ENCODE assay signal across 8 mouse cellular contexts in genomic region chr2:32962875-32963220, GRCm38 (mm10). TPM values are rescaled to one million over a fixed set of nuclear protein-coding genes. Genes with fewer than 3 reads are reported as not detected.
DNase-seq lines count a peak whose midpoint lies in the region; ATAC-seq and TF ChIP-seq lines count a peak whose summit lies in the region.

No protein-coding gene starts in this region.

- peak overlapping the region; percentile 84 for H3K4me2 ChIP-seq in heart, embryonic 16.5 days (ENCODE audit: low read depth, low read length)
- peak overlapping the region; percentile 70 for H3K4me2 ChIP-seq in hindbrain, postnatal 0 days (ENCODE audit: low read depth, low read length)

- intact Hi-C loops in heart, postnatal 25 days (cut with DNase I) = no loop called here

- no peak for DNase-seq in heart, postnatal 25 days (ENCODE audit: low spot score)
- DNase-seq in NIH3T3 (ENCODE audit: low read depth) (peak; percentile 17), adipocyte (ENCODE audit: low spot score) (no peak)
- DNase-seq in hindbrain, postnatal 0 days (ENCODE audit: low spot score) = no peak
- peak; percentile 76 for DNase-seq in naive thymus-derived CD4-positive, alpha-beta T cell, adult 2 months (ENCODE audit: low read depth)
- no peak for DNase-seq in Muller cell, postnatal 12 days (ENCODE audit: inconsistent ontology term)
- no peak for DNase-seq in lung, postnatal 4 days

- no peaks in the 10 kb centered on the region for H3K9me3 ChIP-seq in heart, embryonic 16.5 days (replicated peaks; ENCODE audit: control insufficient read depth, low read length)
- H3K9me3 ChIP-seq in hindbrain, postnatal 0 days (ENCODE audit: low read length) = no peaks in the 10 kb centered on the region

- peaks cover 34% of the 10 kb centered on the region for H3K4me1 ChIP-seq in heart, embryonic 16.5 days (ENCODE audit: control insufficient read depth, insufficient read depth, low read length)
- peaks cover 19% of the 10 kb centered on the region for H3K4me1 ChIP-seq in hindbrain, postnatal 0 days (ENCODE audit: insufficient read depth, low read length)

- H3K27me3 ChIP-seq in heart, embryonic 16.5 days (ENCODE audit: control insufficient read depth, insufficient read depth, low read length) = no peaks in the 10 kb centered on the region
- no peaks in the 10 kb centered on the region for H3K27me3 ChIP-seq in hindbrain, postnatal 0 days (ENCODE audit: insufficient read depth, low read length)

- 10% methylated on average over 9 of the region's 9 CpGs for WGBS in heart, embryonic 16.5 days
- WGBS in hindbrain, postnatal 0 days = 13% methylated on average over 9 of the region's 9 CpGs

- ATAC-seq in heart, embryonic 16.5 days (replicated peaks; ENCODE audit: extremely low read depth, insufficient read depth, low FRiP score) = no peak
- no peak for ATAC-seq in hindbrain, postnatal 0 days

- H3K36me3 ChIP-seq in heart, embryonic 16.5 days (ENCODE audit: control insufficient read depth, insufficient read depth) = peaks cover 22% of the 10 kb centered on the region
- peaks cover 16% of the 10 kb centered on the region for H3K36me3 ChIP-seq in hindbrain, postnatal 0 days (ENCODE audit: insufficient read depth, low read length)

- H3K4me3 ChIP-seq in heart, embryonic 16.5 days (ENCODE audit: low read length) = peak overlapping the region; percentile 72
- peak overlapping the region; percentile 61 for H3K4me3 ChIP-seq in hindbrain, postnatal 0 days (ENCODE audit: low read length)

- no peak for TF ChIP-seq CTCF in hindbrain, postnatal 0 days (IDR thresholded peaks at IDR 0.05; ENCODE audit: low read depth)

- H3K27ac ChIP-seq in heart, embryonic 16.5 days (ENCODE audit: low read length) = peak overlapping the region; percentile 91
- H3K27ac ChIP-seq in hindbrain, postnatal 0 days = no peak overlapping the region; the same call in 1 of the 2 replicates

- H3K9ac ChIP-seq in heart, embryonic 16.5 days (ENCODE audit: low read length) = peak overlapping the region; percentile 91
- H3K9ac ChIP-seq in hindbrain, postnatal 0 days (replicated peaks; ENCODE audit: low read length) = peak overlapping the region; percentile 81

RNA-seq across cellular contexts. Expression of gene Lrsam1, which starts 1.4 kb away (rescaled TPM):
- polyA plus RNA-seq in heart, embryonic 16.5 days (2015; fragmentation: Nextera tagmentation; extraction: Ambion mirVana) = 8.2 and 8.8 TPM in 2 replicates
- 10 to 100 TPM; 12.4 to 16.4 TPM for total RNA-seq in heart, postnatal 25 days (2021)
- total RNA-seq in hindbrain, postnatal 0 days (2014; rRNA removed) = 37.9 and 50.0 TPM in 2 replicates
- polyA plus RNA-seq in hindbrain, postnatal 0 days (2015; fragmentation: Nextera tagmentation; extraction: Ambion mirVana) = 19.5 and 22.1 TPM in 2 replicates

RNA-seq across cellular contexts. Expression of gene Rpl12, which starts 1.5 kb away (rescaled TPM):
- 90.1 and 92.2 TPM in 2 replicates for polyA plus RNA-seq in heart, embryonic 16.5 days (2015; fragmentation: Nextera tagmentation; extraction: Ambion mirVana)
- 10 to 100 TPM; 54.8 to 58.8 TPM for total RNA-seq in heart, postnatal 25 days (2021)
- total RNA-seq in hindbrain, postnatal 0 days (2014; rRNA removed) = 154 and 168 TPM in 2 replicates
- polyA plus RNA-seq in hindbrain, postnatal 0 days (2015; fragmentation: Nextera tagmentation; extraction: Ambion mirVana) = 92.2 and 101 TPM in 2 replicates

RNA-seq across cellular contexts. Expression of gene Slc2a8, which starts 19.0 kb away (rescaled TPM):
- 24.3 and 25.4 TPM in 2 replicates for polyA plus RNA-seq in heart, embryonic 16.5 days (2015; fragmentation: Nextera tagmentation; extraction: Ambion mirVana)
- total RNA-seq in heart, postnatal 25 days (2021) = 10 to 100 TPM; 14.6 to 16.0 TPM
- 38.2 and 41.2 TPM in 2 replicates for total RNA-seq in hindbrain, postnatal 0 days (2014; rRNA removed)
- 32.6 and 33.4 TPM in 2 replicates for polyA plus RNA-seq in hindbrain, postnatal 0 days (2015; fragmentation: Nextera tagmentation; extraction: Ambion mirVana)

Comparison
In these comparisons a context has a peak if more than half of its experiments do, and no peak if none do; other contexts are left out.
1. DNase-seq: peak in NIH3T3 (single experiment) and naive thymus-derived CD4-positive, alpha-beta T cell, adult 2 months (single experiment); none in heart, postnatal 25 days (single experiment), hindbrain, postnatal 0 days (single experiment), Muller cell, postnatal 12 days (single experiment), adipocyte (single experiment) and lung, postnatal 4 days (0 of 2).